Mouse (Mus musculus) kidney, embryonic 16.5 days (tissue): ENCODE data around the gene Lypd5. TPM values are rescaled to one million over a fixed set of nuclear protein-coding genes. Genes with fewer than 3 reads are reported as not detected.
A peak's percentile ranks its signal among the peaks of the same experiment; 100 is the strongest.
"Not testable (repeated sequence)": the region's sequence is repeated elsewhere in the genome, so short reads cannot be mapped to it uniquely, and the experiment has no call there.

ENCODE experiments used
- ATAC-seq: fragments of 200-750 bp; cut with Nextera tagmentation; 2 replicates; pipeline ENCODE4 v1.8.0; 2017; ENCODE audit warnings: moderate TSS enrichment; ENCODE audit not compliant: low FRiP score, low TSS enrichment
- H3K27ac ChIP-seq: fragments of 300-500 bp; sonication (generic); 2 replicates; pipeline ENCODE4 v1.5.1; 2014; ENCODE audit warnings: low read length
- H3K27me3 ChIP-seq: fragments of 300-500 bp; sonication (generic); 2 replicates; pipeline ENCODE4 v1.6.1; 2014; ENCODE audit warnings: low read length, control low read depth, mixed read lengths; ENCODE audit not compliant: insufficient read depth
- H3K36me3 ChIP-seq: fragments of 300-500 bp; sonication (generic); 2 replicates; pipeline ENCODE4 v1.6.1; 2014; ENCODE audit warnings: low read length, control low read depth, mixed read lengths; ENCODE audit not compliant: insufficient read depth
- H3K4me1 ChIP-seq: fragments of 300-500 bp; sonication (generic); 2 replicates; pipeline ENCODE4 v1.6.1; 2014; ENCODE audit warnings: low read length, control low read depth, mixed read lengths; ENCODE audit not compliant: insufficient read depth
- H3K4me2 ChIP-seq: fragments of 300-500 bp; sonication (generic); replicated peaks from 2 replicates; pipeline ENCODE4 v1.6.1; 2014; ENCODE audit warnings: low read depth, low read length
- H3K4me3 ChIP-seq: fragments of 300-500 bp; sonication (generic); 2 replicates; pipeline ENCODE4 v1.5.1; 2014; ENCODE audit warnings: mild to moderate bottlenecking, low read length
- H3K9ac ChIP-seq: fragments of 300-500 bp; sonication (generic); replicated peaks from 2 replicates; pipeline ENCODE4 v1.6.1; 2014; ENCODE audit warnings: low read length
- H3K9me3 ChIP-seq: fragments of 300-500 bp; sonication (generic); 2 replicates; pipeline ENCODE4 v1.6.1; 2016; ENCODE audit warnings: low read length, control low read depth
- WGBS: fragments of 180-500 bp; shearing (Covaris S2); extraction: QIAGEN DNeasy Blood & Tissue Kit; methylation state at CpG from one replicate; pipeline ENCODE4 v1.1.7; 2014; 5-methylcytosine and 5-hydroxymethylcytosine counted together
- polyA plus RNA-seq: library from polyadenylated mRNA; unstranded; fragments of >200 nt; fragmentation: Nextera tagmentation; extraction: Ambion mirVana; gene quantifications from 2 replicates; pipeline ENCODE4 v1.2.1, GENCODE M21; 2015

Gene Lypd5
- polyA plus RNA-seq, 1 experiment from 2014 or later: not detected

DNA sequence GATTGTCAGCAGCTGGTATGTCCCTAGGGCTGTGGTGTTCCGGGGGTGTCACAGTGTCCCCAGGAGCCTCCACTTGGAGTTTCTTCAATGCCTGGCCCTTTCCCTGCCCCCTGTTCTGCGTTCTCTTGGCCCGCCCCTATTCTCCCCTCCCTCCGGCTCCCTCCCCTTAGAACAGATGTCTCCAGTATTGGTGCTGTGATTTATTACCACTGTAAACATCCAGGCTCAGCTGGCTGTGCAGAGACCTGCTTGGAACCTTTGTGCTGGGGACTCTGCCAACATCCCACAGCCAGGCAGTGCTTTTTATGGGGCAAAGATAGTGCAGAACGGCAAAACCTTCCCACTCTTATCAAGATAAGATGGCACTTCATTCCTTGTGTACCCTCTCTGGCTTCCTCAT lies 42.1 kb downstream of the Lypd5 start:
- 1% methylated on average over 5 of the region's 5 CpGs for WGBS
- H3K27ac ChIP-seq: peak overlapping the region; percentile 74
- no peaks in the 10 kb centered on the region for H3K36me3 ChIP-seq
- peak overlapping the region; percentile 29 for H3K4me3 ChIP-seq
- peaks cover 41% of the 10 kb centered on the region for H3K4me1 ChIP-seq
- H3K9me3 ChIP-seq: no peaks in the 10 kb centered on the region
- H3K27me3 ChIP-seq: no peaks in the 10 kb centered on the region
- H3K4me2 ChIP-seq: peak overlapping the region; percentile 46
- H3K9ac ChIP-seq: peak overlapping the region; percentile 48; the same call in 1 of the 2 replicates
- ATAC-seq: peak; percentile 86

DNA sequence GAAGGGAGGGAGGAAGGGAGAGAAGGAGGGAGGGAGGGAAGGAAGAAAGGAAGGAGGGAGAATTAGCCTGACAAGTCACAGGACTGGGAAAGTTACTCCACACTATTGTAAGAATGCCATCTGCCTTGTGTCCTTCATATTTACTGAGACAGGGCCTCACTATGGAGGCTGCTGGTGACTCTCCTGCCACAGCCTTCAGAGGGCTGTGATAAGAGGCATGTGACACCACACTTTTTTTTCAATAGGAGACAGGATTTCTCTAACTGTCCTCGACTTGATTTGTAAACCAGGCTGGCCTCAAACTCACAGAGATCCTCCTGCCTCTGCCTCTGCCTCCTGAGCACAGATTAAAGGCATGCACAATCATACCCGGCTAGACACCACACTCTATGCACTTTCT lies 42.7 kb downstream of the Lypd5 start:
- 71% methylated on average over 2 of the region's 2 CpGs for WGBS
- no peak overlapping the region for H3K4me2 ChIP-seq
- no peak for ATAC-seq
- 0 out of 2 replicates have a peak overlapping the region, but pooled peaks have one; percentile 7 for H3K9ac ChIP-seq
- H3K4me1 ChIP-seq: peaks cover 41% of the 10 kb centered on the region
- H3K4me3 ChIP-seq: no peak overlapping the region
- no peaks in the 10 kb centered on the region for H3K36me3 ChIP-seq
- H3K9me3 ChIP-seq: no peaks in the 10 kb centered on the region
- no peaks in the 10 kb centered on the region for H3K27me3 ChIP-seq
- peak overlapping the region; percentile 74 for H3K27ac ChIP-seq

DNA sequence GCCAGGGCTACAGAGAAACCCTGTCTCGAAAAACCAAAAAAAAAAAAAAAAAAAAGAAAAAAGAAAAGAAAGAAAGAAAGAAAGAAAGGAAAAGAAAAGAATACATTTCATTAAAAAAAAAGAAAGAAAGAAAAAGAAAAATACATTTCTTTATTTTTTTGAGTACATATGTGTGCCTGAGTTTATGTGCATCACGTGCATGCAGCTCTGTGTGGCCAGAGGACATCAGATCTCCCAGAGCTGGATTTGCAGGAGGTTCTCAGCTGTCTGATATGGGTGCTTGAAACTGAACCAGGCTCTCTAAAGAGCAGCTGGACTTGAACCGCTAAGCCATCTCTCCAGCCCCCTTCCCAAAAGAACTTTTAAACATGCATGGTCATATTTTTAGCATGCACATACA lies 45.1 kb downstream of the Lypd5 start:
- no peaks in the 10 kb centered on the region for H3K27me3 ChIP-seq
- 73% methylated on average over 2 of the region's 3 CpGs for WGBS
- H3K4me2 ChIP-seq: no peak overlapping the region
- no peaks in the 10 kb centered on the region for H3K36me3 ChIP-seq
- peak overlapping the region; percentile 70; the same call in 1 of the 2 replicates for H3K27ac ChIP-seq
- no peaks in the 10 kb centered on the region for H3K9me3 ChIP-seq
- ATAC-seq: no peak
- H3K4me1 ChIP-seq: peaks cover 42% of the 10 kb centered on the region
- H3K9ac ChIP-seq: no peak overlapping the region
- no peak overlapping the region for H3K4me3 ChIP-seq

DNA sequence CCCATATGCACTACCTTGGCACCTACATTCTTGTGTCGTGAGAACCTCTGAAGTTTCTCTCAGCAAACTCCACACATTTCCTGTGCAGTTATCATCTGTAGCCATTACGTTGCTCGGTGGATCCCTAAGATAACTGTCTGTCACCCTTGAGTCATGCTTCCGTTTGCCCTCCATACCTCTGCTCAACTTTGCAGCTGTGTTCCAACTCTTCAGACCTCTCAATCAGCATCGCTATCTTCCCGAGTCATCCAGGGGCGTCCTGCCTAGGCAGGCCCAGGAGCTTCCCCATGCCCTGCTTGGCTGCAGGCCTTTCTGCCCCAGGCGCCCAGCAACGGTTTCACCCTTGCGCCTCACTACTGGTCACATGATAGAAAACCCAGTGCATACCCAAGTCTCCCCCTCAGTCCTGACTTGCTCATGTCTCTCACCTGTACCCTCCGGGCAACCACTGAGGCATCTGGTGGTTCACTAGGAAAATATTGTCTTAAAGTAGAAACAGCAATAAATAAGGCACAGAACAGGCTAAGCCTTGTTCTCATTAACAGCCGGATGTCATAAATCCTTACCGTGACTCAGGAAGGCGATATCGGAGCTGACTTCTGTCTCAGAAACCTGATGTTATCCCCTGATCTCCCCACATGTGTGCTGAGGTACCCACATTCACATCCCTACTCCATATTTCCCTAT lies 45.6 kb downstream of the Lypd5 start:
- Histone ChIP-seq H3K27me3 (no peaks in the 10 kb centered on the region), H3K9me3 (no peaks in the 10 kb centered on the region), H3K36me3 (no peaks in the 10 kb centered on the region), H3K4me1 (peaks cover 38% of the 10 kb centered on the region), H3K9ac (0 out of 2 replicates have a peak overlapping the region, but pooled peaks have one; percentile 5), H3K4me2 (no peak overlapping the region), H3K4me3 (no peak overlapping the region), H3K27ac (peak overlapping the region; percentile 70)
- no peak for ATAC-seq
- WGBS: 23% methylated on average over 15 of the region's 15 CpGs

DNA sequence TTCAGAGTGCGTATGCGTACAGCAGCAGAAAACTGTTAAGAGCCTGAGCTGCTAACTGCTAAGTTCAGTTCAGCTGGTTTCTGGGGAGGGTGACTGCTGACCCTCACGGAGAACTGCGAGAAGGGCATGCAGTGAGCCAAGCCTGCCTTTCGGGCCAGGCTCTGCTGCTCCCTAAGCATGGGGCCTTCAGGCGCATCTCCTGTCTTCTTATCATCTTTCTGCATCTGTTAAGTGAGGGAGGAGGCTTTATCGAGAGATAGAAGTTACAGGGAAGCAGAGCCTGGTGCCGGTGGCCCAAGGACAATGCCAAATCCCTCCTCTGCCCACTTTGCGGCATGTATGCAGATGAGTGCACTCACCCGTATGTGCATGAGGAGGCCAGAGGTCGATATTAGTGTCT lies 47.8 kb downstream of the Lypd5 start:
- 71% methylated on average over 11 of the region's 11 CpGs for WGBS
- H3K9ac ChIP-seq: 0 out of 2 replicates have a peak overlapping the region, but pooled peaks have one; percentile 9
- no peaks in the 10 kb centered on the region for H3K27me3 ChIP-seq
- H3K27ac ChIP-seq: peak overlapping the region; percentile 27; the same call in 1 of the 2 replicates
- no peak overlapping the region for H3K4me3 ChIP-seq
- ATAC-seq: no peak
- no peaks in the 10 kb centered on the region for H3K9me3 ChIP-seq
- peaks cover 25% of the 10 kb centered on the region for H3K4me1 ChIP-seq
- H3K36me3 ChIP-seq: no peaks in the 10 kb centered on the region
- no peak overlapping the region for H3K4me2 ChIP-seq

DNA sequence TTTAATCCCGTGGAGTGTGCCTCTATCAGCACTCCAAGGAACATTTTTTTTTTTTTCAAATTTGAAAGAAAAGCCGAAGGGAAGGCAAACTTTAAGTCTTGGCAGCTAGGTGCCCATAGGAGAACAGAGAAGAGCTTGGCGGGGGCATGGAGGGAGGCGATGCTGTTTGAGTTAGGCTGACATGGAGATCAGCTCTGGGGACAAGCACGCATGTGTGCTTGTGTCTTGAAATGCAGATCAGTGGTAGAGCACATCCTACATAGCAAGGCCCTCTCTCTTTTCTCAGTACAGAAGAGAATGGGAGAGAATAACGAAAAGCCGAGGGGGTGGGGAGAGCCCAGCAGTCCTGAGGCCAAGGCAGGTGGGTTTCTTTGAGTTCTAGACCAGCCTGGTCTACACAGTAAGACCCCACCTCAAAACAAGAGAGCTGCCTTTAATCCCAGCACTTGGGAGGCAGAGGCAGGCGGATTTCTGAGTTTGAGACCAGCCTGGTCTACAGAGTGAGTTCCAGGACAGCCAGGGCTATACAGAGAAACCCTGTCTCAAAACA lies 49.4 kb downstream of the Lypd5 start:
- 96% methylated on average over 8 of the region's 8 CpGs for WGBS

DNA sequence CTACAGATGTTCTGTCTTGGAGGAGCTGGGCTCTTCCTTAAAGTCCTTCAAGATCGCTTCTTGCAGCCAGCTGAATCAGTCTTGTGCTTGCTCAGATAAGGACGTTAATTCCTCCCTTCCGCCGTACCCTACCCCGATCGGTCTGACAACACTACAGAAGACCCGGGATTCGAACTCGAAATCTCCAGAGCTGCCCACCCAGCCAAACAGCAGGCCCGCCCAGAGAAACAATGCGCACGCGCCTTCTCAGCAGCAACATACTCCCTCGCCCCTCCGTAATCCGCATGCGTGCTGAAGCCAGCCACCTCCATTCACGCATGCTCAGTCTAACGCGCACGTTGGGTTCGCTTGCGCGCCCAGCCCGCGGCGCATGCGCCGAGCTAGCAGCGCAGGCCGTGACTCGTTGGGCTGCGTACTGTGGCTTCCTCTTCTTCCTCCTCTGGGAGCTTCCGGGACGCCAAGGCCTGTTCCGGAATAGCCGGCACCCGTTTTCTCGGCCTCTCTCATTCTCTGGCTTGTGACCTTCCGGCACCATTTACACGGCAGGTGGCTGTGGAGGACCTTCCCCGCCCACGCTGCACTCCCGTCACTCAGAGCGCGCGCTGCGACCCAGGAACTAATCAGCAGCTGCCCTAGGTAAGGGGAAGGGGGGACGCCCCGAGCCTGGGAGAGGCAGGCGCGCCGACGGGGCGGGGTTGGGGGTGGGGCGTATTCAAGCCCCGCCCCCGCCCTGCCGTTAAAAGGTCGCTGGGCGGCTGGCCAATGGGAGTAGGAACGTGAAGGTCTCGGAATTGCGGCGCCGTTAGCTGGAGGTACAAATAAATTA lies 50.5 kb downstream of the Lypd5 start, which contains the start of gene Smg9:
TSS of gene Smg9 (plus strand) at position 364 of the 826 bp plus-strand sequence.
- WGBS: 3% methylated on average over 66 of the region's 66 CpGs

More for the DNA sequence above, 49.4 kb downstream of the Lypd5 start:
- Histone ChIP-seq H3K27ac (no peak overlapping the region), H3K36me3 (peaks cover 14% of the 10 kb centered on the region), H3K4me2 (no peak overlapping the region), H3K9ac (no peak overlapping the region), H3K4me1 (peaks cover 24% of the 10 kb centered on the region), H3K9me3 (peaks cover 7% of the 10 kb centered on the region; the same call in 1 of the 2 replicates), H3K4me3 (no peak overlapping the region), H3K27me3 (no peaks in the 10 kb centered on the region)
- ATAC-seq: no peak

DNA sequence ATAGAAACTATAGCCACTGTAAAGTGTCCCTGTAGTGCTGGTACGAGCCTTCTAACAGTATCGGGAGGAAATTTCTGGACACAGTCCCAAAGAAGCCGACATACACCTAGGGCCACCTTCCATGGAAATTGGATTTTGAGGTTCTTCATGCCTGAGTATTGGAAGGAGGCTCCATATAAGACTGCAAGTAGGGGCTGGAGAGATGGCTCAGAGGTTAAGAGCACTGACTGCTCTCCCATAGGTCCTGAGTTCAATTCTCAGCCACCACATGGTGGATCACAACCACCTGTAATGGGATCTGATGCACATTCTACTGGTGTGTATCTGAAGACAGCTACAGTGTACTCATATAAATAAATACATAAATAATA lies 51.1 kb downstream of the Lypd5 start:
- peak; percentile 9; the same call in 1 of the 2 replicates for ATAC-seq
- Histone ChIP-seq H3K4me1 (peaks cover 14% of the 10 kb centered on the region), H3K9me3 (peaks cover 7% of the 10 kb centered on the region; the same call in 1 of the 2 replicates), H3K4me3 (peak overlapping the region; percentile 53), H3K27ac (peak overlapping the region; percentile 96), H3K4me2 (peak overlapping the region; percentile 58), H3K9ac (peak overlapping the region; percentile 67; the same call in 1 of the 2 replicates), H3K36me3 (peaks cover 25% of the 10 kb centered on the region), H3K27me3 (no peaks in the 10 kb centered on the region)
- 15% methylated on average over 3 of the region's 3 CpGs for WGBS

More for the DNA sequence above, 50.5 kb downstream of the Lypd5 start, which contains the start of gene Smg9:
- Histone ChIP-seq H3K4me3 (peak within 1 kb of the TSS; percentile 53), H3K36me3 (peaks cover 21% of the 10 kb centered on the region), H3K4me1 (peaks cover 20% of the 10 kb centered on the region), H3K27me3 (no peaks in the 10 kb centered on the region), H3K27ac (peak within 1 kb of the TSS; percentile 96), H3K4me2 (peak within 1 kb of the TSS; percentile 58), H3K9ac (peak within 1 kb of the TSS; percentile 67), H3K9me3 (peaks cover 7% of the 10 kb centered on the region; the same call in 1 of the 2 replicates)
- ATAC-seq: peak; percentile 95

DNA sequence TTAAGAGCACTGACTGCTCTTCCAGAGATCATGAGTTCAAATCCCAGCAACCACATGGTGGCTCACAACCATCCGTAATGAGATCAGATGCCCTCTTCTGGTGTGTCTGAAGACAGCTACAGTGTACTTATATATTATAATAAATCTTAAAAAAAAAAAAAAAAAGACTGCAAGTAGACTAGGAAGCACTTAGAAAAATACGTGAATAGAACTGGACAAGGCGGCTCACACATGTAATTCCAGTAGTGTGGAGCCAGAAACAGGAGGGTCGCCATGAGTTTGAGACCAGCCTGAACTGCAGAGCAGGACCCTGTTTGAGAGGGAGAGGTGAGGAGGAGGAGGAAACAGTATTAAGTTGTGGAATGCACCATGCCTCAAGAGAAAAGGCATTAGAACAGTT lies 51.5 kb downstream of the Lypd5 start:
- not testable (repeated sequence) for H3K9me3 ChIP-seq, H3K27me3 ChIP-seq, H3K4me3 ChIP-seq, H3K27ac ChIP-seq, ATAC-seq, H3K9ac ChIP-seq
- peaks cover 11% of the 10 kb centered on the region for H3K4me1 ChIP-seq
- peak overlapping the region; percentile 58 for H3K4me2 ChIP-seq
- WGBS: 86% methylated on average over 4 of the region's 4 CpGs
- peaks cover 30% of the 10 kb centered on the region for H3K36me3 ChIP-seq
